Mouse (Mus musculus) ES-Bruce4 (cell line): ENCODE measurements around the gene Cyp2d10. TPM values are rescaled to one million over a fixed set of nuclear protein-coding genes. Genes with fewer than 3 reads are reported as not detected.
A peak's percentile ranks its signal among the peaks of the same experiment; 100 is the strongest.

Experiments
- H3K27ac ChIP-seq: 2 replicates; pipeline ENCODE4 v1.5.1; 2012; ENCODE audit warnings: low read length, inconsistent platforms; ENCODE audit not compliant: insufficient read depth
- H3K27me3 ChIP-seq: 2 replicates; pipeline ENCODE4 v1.6.1; 2012; ENCODE audit warnings: mild to moderate bottlenecking, low read length, inconsistent platforms; ENCODE audit not compliant: control insufficient read depth, poor library complexity, insufficient read depth, severe bottlenecking
- H3K36me3 ChIP-seq: 2 replicates; pipeline ENCODE4 v1.6.1; 2012; ENCODE audit warnings: inconsistent platforms, mild to moderate bottlenecking, low read length, moderate library complexity; ENCODE audit not compliant: control insufficient read depth, poor library complexity, insufficient read depth, severe bottlenecking
- H3K4me1 ChIP-seq: one replicate; pipeline ENCODE4 v1.8.1; 2011; ENCODE audit warnings: low read length; ENCODE audit not compliant: control insufficient read depth, insufficient read depth
- H3K4me3 ChIP-seq: 2 replicates; pipeline ENCODE4 v1.5.1; 2011; ENCODE audit warnings: low read depth, mild to moderate bottlenecking, low read length
- H3K9ac ChIP-seq: 2 replicates; pipeline ENCODE4 v1.6.1; 2012; ENCODE audit warnings: low read depth, mild to moderate bottlenecking, inconsistent platforms; ENCODE audit not compliant: poor library complexity, severe bottlenecking
- H3K9me3 ChIP-seq: replicated peaks from 2 replicates; pipeline ENCODE4 v1.6.1; 2012; ENCODE audit warnings: mild to moderate bottlenecking, low read length, inconsistent platforms; ENCODE audit not compliant: control insufficient read depth, poor library complexity, insufficient read depth, severe bottlenecking
- CTCF ChIP-seq: IDR thresholded peaks from one replicate; pipeline ENCODE4 v1.8.1; 2011; ENCODE audit warnings: low read depth, low read length
- EP300 ChIP-seq: IDR thresholded peaks from 2 replicates; pipeline ENCODE4 v1.6.1; 2011; ENCODE audit warnings: low read depth, low read length; ENCODE audit not compliant: insufficient read depth
- POLR2A ChIP-seq: IDR thresholded peaks from one replicate; pipeline ENCODE4 v1.8.1; 2011; ENCODE audit warnings: low read length; ENCODE audit not compliant: insufficient read depth
- polyA plus RNA-seq: library from polyadenylated mRNA; stranded (reverse); fragments of >200 nt; gene quantifications from 2 replicates; pipeline ENCODE4 v1.2.4, GENCODE M21; 2011; ENCODE audit warnings: low read depth; ENCODE audit not compliant: missing spikeins, insufficient read depth, insufficient read length

Cyp2d10 gene
- polyA plus RNA-seq, 1 experiment = not detected

DNA sequence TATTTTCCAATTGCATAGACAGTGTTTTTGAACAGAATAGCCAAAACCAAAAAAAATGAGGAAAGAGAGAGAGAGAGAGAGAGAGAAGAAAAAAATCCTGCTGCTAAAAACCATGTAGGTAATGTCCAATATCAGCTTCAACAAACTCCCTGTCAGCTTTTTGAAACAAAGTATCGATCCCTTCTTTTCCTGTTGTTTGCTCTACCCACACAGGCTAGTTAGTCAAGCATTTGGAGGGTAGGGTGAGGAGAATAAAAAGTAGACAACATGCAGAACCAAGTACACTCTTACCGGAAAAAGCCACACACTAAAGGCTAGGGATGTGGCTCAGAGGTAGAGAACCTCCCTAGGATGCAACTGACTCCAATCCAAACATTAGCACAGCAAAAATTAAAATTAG lies 21.3 kb downstream of the Cyp2d10 start:
- no peaks in the 10 kb centered on the region for H3K27me3 ChIP-seq
- 0 out of 2 replicates have a peak, but pooled peaks cover 6% of the 10 kb centered on the region for H3K9me3 ChIP-seq
- no peak overlapping the region for H3K9ac ChIP-seq
- H3K4me1 ChIP-seq = no peaks in the 10 kb centered on the region
- no peak for TF ChIP-seq POLR2A
- TF ChIP-seq EP300 = no peak
- TF ChIP-seq CTCF = no peak
- no peaks in the 10 kb centered on the region for H3K36me3 ChIP-seq
- H3K4me3 ChIP-seq = no peak overlapping the region
- H3K27ac ChIP-seq = no peak overlapping the region

DNA sequence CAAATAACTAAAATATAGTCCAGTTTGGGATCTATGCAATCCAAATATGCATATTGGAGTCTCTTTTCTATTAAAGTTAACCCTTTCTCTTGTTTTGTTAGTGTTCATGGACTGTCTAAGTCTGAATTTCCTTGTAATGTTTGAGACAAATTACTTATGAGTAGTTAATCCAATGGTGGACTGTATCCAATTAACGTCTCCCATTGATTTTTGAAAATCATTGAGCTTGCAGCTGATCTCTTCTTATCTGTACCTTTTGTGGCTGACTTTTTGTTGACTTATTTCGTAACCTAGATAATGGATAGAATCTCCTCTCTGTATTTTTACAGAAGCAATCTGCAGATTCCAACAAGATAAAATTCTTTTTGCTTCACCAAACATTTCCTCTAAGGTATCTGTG lies 24.6 kb downstream of the Cyp2d10 start:
- Histone ChIP-seq H3K9ac (no peak overlapping the region), H3K4me1 (no peaks in the 10 kb centered on the region), H3K4me3 (no peak overlapping the region), H3K36me3 (no peaks in the 10 kb centered on the region), H3K9me3 (0 out of 2 replicates have a peak, but pooled peaks cover 6% of the 10 kb centered on the region), H3K27ac (no peak overlapping the region), H3K27me3 (no peaks in the 10 kb centered on the region)
- no peak for TF ChIP-seq POLR2A
- no peak for TF ChIP-seq CTCF
- no peak for TF ChIP-seq EP300

- Histone ChIP-seq H3K27me3 (no peaks in the 10 kb centered on the region), H3K9me3 (0 out of 2 replicates have a peak, but pooled peaks cover 6% of the 10 kb centered on the region), H3K4me3 (peak overlapping the region; percentile 54), H3K9ac (no peak overlapping the region), H3K36me3 (no peaks in the 10 kb centered on the region), H3K4me1 (no peaks in the 10 kb centered on the region), H3K27ac (no peak overlapping the region)
- TF ChIP-seq POLR2A = no peak
Observed at GRCm38 (mm10) chr15:82380714-82381062, 26.3 kb downstream of the Cyp2d10 start.

DNA sequence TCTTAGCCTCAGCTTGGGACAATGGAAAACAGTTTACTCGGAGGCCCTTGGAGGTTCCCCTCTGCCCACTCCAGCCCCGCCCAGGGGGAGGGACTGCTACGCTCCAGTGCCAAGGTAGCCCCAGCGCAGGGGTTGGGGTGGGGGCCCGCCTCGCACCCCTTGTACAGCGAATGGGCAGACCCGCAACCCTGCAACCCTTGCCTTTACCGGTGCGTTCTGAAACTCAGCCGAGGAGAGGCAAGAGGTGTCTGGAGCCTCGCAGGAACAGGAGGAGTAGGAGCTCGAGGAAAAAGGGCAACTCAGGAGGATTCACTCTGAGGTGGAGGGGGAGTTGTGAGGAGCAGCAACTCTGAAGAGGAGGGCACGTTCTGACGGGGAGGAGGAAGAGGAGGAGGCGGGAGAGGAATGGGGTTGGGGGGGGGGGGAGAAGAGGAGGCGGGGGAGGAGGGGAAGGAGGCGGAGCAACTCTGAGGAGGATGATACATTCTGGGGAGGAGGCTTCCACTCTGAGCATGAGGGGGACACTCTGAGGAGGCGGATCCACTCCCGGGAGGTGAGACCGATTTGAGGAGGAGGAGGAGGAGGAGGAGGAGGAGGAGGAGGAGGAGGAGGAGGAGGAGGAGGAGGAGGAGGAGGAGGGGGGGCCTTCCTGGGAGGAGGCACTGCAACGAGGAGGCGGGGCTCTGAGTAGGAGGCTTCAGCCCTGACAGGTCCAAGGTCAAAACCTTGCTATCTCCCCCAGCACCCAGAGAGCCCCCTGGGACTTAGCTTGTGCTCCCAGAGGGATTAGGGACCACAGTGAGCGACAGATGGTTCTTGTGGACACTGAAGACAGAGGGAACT lies 26.9 kb downstream of the Cyp2d10 start, which contains the start of gene Cyp2d22:
Gene Cyp2d22 (minus strand): TSS at position 390 of the 843 bp plus-strand sequence.
- Histone ChIP-seq H3K27ac (no peak within 1 kb of the TSS), H3K4me1 (no peaks in the 10 kb centered on the region), H3K9ac (peak within 1 kb of the TSS; percentile 1; the same call in 1 of the 2 replicates), H3K27me3 (no peaks in the 10 kb centered on the region), H3K4me3 (peak within 1 kb of the TSS; percentile 54), H3K36me3 (no peaks in the 10 kb centered on the region), H3K9me3 (0 out of 2 replicates have a peak, but pooled peaks cover 6% of the 10 kb centered on the region)
- TF ChIP-seq CTCF (no peak), EP300 (no peak), POLR2A (no peak)

GRCm38 (mm10) chr15:82379511-82379870 lies 27.5 kb downstream of the Cyp2d10 start:
- no peak overlapping the region for H3K27ac ChIP-seq
- no peaks in the 10 kb centered on the region for H3K27me3 ChIP-seq
- H3K9ac ChIP-seq = peak overlapping the region; percentile 1; the same call in 1 of the 2 replicates
- H3K4me1 ChIP-seq = no peaks in the 10 kb centered on the region
- H3K9me3 ChIP-seq = 0 out of 2 replicates have a peak, but pooled peaks cover 6% of the 10 kb centered on the region
- TF ChIP-seq CTCF = no peak
- TF ChIP-seq EP300 = no peak
- no peak for TF ChIP-seq POLR2A
- H3K4me3 ChIP-seq = peak overlapping the region; percentile 54
- H3K36me3 ChIP-seq = no peaks in the 10 kb centered on the region
